Mouse (Mus musculus): Measurements from ENCODE around the gene St3gal2. TPM values are rescaled to one million over a fixed set of nuclear protein-coding genes. Genes with fewer than 3 reads are reported as not detected.

The St3gal2 gene
- 112 TPM for polyA plus RNA-seq (2014; fragmentation: Illumina TruSeq; extraction: RNeasy Lipid Tissue Mini Kit (QIAGEN cat#74804); ENCODE audit: low read depth, low replicate concordance)

GRCm38 (mm10) chr8:110919341-110920031 is at the start of gene St3gal2:
TSS of gene St3gal2 (plus strand) at chr8:110919922.

GRCm38 (mm10) chr8:110901839-110902578 is 17.7 kb upstream of the St3gal2 start, which contains the start of gene Fuk:
TSS of gene Fuk (minus strand) at chr8:110902488.

GRCm38 (mm10) chr8:110997547-110998531 is 78.1 kb downstream of the St3gal2 start, which contains the start of gene Ddx19a:
TSS of gene Ddx19a (minus strand) at chr8:110997800.

Other genes with a start within 250 kb of the St3gal2 start
- 23.5 TPM for gene Mtss1l, start 198.4 kb upstream of the St3gal2 start, polyA plus RNA-seq (2014; fragmentation: Illumina TruSeq; extraction: RNeasy Lipid Tissue Mini Kit (QIAGEN cat#74804); ENCODE audit: low read depth, low replicate concordance)
- 39.2 TPM for gene Il34, start 114.0 kb upstream of the St3gal2 start, polyA plus RNA-seq (2014; fragmentation: Illumina TruSeq; extraction: RNeasy Lipid Tissue Mini Kit (QIAGEN cat#74804); ENCODE audit: low read depth, low replicate concordance)
- gene Cog4, start 73.3 kb upstream of the St3gal2 start, polyA plus RNA-seq (2014; fragmentation: Illumina TruSeq; extraction: RNeasy Lipid Tissue Mini Kit (QIAGEN cat#74804); ENCODE audit: low read depth, low replicate concordance): 62.1 TPM
- gene Sf3b3, start 73.1 kb upstream of the St3gal2 start, polyA plus RNA-seq (2014; fragmentation: Illumina TruSeq; extraction: RNeasy Lipid Tissue Mini Kit (QIAGEN cat#74804); ENCODE audit: low read depth, low replicate concordance): 38.6 TPM
- 9.1 TPM for gene Fuk, start 17.4 kb upstream of the St3gal2 start, polyA plus RNA-seq (2014; fragmentation: Illumina TruSeq; extraction: RNeasy Lipid Tissue Mini Kit (QIAGEN cat#74804); ENCODE audit: low read depth, low replicate concordance)
- gene Ddx19a, start 77.9 kb downstream of the St3gal2 start, polyA plus RNA-seq (2014; fragmentation: Illumina TruSeq; extraction: RNeasy Lipid Tissue Mini Kit (QIAGEN cat#74804); ENCODE audit: low read depth, low replicate concordance): 38.7 TPM
- 12.1 TPM for gene Ddx19b, start 111.8 kb downstream of the St3gal2 start, polyA plus RNA-seq (2014; fragmentation: Illumina TruSeq; extraction: RNeasy Lipid Tissue Mini Kit (QIAGEN cat#74804); ENCODE audit: low read depth, low replicate concordance)
- gene Aars, start 113.2 kb downstream of the St3gal2 start, polyA plus RNA-seq (2014; fragmentation: Illumina TruSeq; extraction: RNeasy Lipid Tissue Mini Kit (QIAGEN cat#74804); ENCODE audit: low read depth, low replicate concordance): 35.5 TPM
- 0.63 TPM for gene Exosc6, start 136.4 kb downstream of the St3gal2 start, polyA plus RNA-seq (2014; fragmentation: Illumina TruSeq; extraction: RNeasy Lipid Tissue Mini Kit (QIAGEN cat#74804); ENCODE audit: low read depth, low replicate concordance)
- 23.4 TPM for gene Clec18a, start 172.5 kb downstream of the St3gal2 start, polyA plus RNA-seq (2014; fragmentation: Illumina TruSeq; extraction: RNeasy Lipid Tissue Mini Kit (QIAGEN cat#74804); ENCODE audit: low read depth, low replicate concordance)
- gene Pdpr, start 174.7 kb downstream of the St3gal2 start, polyA plus RNA-seq (2014; fragmentation: Illumina TruSeq; extraction: RNeasy Lipid Tissue Mini Kit (QIAGEN cat#74804); ENCODE audit: low read depth, low replicate concordance): 14.6 TPM